Mouse (Mus musculus): ENCODE data around the gene Syf2.

GRCm38 (mm10) chr4:134984555-134984954 lies 53.9 kb downstream of the Syf2 start:
- TF ChIP-seq POLR2A (IDR thresholded peaks at IDR 0.05; ENCODE audit: low read depth, low read length) = no peak
- no peak for TF ChIP-seq CTCF (IDR thresholded peaks at IDR 0.05; ENCODE audit: extremely low read depth, insufficient read depth, insufficient read length, insufficient replicate concordance)
